Mouse (Mus musculus) intestine, postnatal 0 days (tissue): ENCODE measurements around the gene Ift22. TPM values are rescaled to one million over a fixed set of nuclear protein-coding genes. Genes with fewer than 3 reads are reported as not detected.

Experiments
- ATAC-seq: fragments of 200-750 bp; cut with Nextera tagmentation; 2 replicates; pipeline ENCODE4 v1.8.0; 2017; ENCODE audit warnings: mild to moderate bottlenecking, moderate TSS enrichment, moderate library complexity
- H3K27ac ChIP-seq: fragments of 300-500 bp; sonication (generic); 2 replicates; pipeline ENCODE4 v1.5.1; 2014; ENCODE audit warnings: mild to moderate bottlenecking, low read depth, low read length, moderate library complexity
- H3K27me3 ChIP-seq: fragments of 300-500 bp; sonication (generic); replicated peaks from 2 replicates; pipeline ENCODE4 v1.6.1; 2014; ENCODE audit warnings: low read length, mixed read lengths; ENCODE audit not compliant: control insufficient read depth, insufficient read depth
- H3K36me3 ChIP-seq: fragments of 300-500 bp; sonication (generic); 2 replicates; pipeline ENCODE4 v1.6.1; 2014; ENCODE audit warnings: mild to moderate bottlenecking, moderate library complexity; ENCODE audit not compliant: control insufficient read depth, insufficient read depth
- H3K4me1 ChIP-seq: fragments of 300-500 bp; sonication (generic); replicated peaks from 2 replicates; pipeline ENCODE4 v1.6.1; 2014; ENCODE audit warnings: antibody characterized with exemption, low read length, mixed read lengths; ENCODE audit not compliant: control insufficient read depth, insufficient read depth
- H3K4me2 ChIP-seq: fragments of 300-500 bp; sonication (generic); replicated peaks from 2 replicates; pipeline ENCODE4 v1.6.1; 2014; ENCODE audit warnings: low read depth, mild to moderate bottlenecking, moderate library complexity
- H3K4me3 ChIP-seq: fragments of 300-500 bp; sonication (generic); 2 replicates; pipeline ENCODE4 v1.5.1; 2014; ENCODE audit warnings: low read depth, low read length
- H3K9ac ChIP-seq: fragments of 300-500 bp; sonication (generic); 2 replicates; pipeline ENCODE4 v1.6.1; 2014; ENCODE audit warnings: mild to moderate bottlenecking, low read depth, low read length
- H3K9me3 ChIP-seq: fragments of 300-500 bp; sonication (generic); 2 replicates; pipeline ENCODE4 v1.6.1; 2016; ENCODE audit warnings: mixed run types; ENCODE audit not compliant: control insufficient read depth
- CTCF ChIP-seq: sonication (generic); IDR thresholded peaks from 2 replicates; pipeline ENCODE4 v1.5.1; 2016; ENCODE audit warnings: low read depth, mild to moderate bottlenecking, control low read depth, antibody characterized with exemption, moderate library complexity
- WGBS: fragments of 180-500 bp; shearing (Covaris S2); extraction: QIAGEN DNeasy Blood & Tissue Kit; methylation state at CpG from one replicate; pipeline ENCODE4 v1.1.7; 2014; 5-methylcytosine and 5-hydroxymethylcytosine counted together
- polyA plus RNA-seq: library from polyadenylated mRNA; unstranded; fragments of >200 nt; fragmentation: Nextera tagmentation; extraction: Ambion mirVana; gene quantifications from 2 replicates; pipeline ENCODE4 v1.2.1, GENCODE M21; 2015

The Ift22 gene
- polyA plus RNA-seq, 1 experiment from 2014 or later = 25.2 TPM

- Histone ChIP-seq H3K9ac (peak overlapping the region; percentile 57), H3K36me3 (peaks cover 34% of the 10 kb centered on the region), H3K4me1 (peaks cover 15% of the 10 kb centered on the region; the same call in 1 of the 2 replicates), H3K4me2 (peak overlapping the region; percentile 78), H3K27ac (peak overlapping the region; percentile 73), H3K4me3 (peak overlapping the region; percentile 69), H3K27me3 (no peaks in the 10 kb centered on the region), H3K9me3 (no peaks in the 10 kb centered on the region)
- 26% methylated on average over 5 of the region's 5 CpGs for WGBS
- no peak for TF ChIP-seq CTCF
- no peak for ATAC-seq
Observed at GRCm38 (mm10) chr5:136961334-136961982, 53.5 kb downstream of the Ift22 start.

DNA sequence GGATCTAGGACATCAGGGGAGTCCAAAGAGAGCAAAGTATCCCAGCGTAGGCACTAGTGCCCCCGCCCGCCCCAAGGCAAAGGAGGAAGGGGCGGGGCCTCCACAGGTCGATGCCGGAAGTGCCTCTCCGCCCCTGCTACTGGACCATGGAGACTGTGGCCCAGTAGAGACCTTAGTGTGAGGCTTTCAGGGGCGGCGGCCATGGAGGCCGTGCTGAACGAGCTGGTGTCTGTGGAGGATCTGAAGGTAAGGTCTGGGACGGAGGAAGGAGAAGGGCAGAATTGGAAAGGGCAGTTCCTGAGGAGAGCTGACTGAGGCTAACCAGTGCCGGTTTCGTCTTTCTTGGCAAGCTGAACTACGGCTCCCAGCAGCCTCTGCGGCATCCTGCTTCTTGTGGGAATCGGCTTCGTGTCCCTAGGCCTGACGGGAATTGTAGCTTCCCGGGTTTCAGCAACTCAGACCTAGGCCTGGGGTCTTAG is 54.1 kb downstream of the Ift22 start:
- peaks cover 34% of the 10 kb centered on the region for H3K36me3 ChIP-seq
- WGBS = 0% methylated on average over 20 of the region's 20 CpGs
- ATAC-seq = peak; percentile 70
- peak overlapping the region; percentile 73 for H3K27ac ChIP-seq
- TF ChIP-seq CTCF = no peak
- no peaks in the 10 kb centered on the region for H3K9me3 ChIP-seq
- H3K4me2 ChIP-seq = peak overlapping the region; percentile 78
- H3K4me1 ChIP-seq = peaks cover 14% of the 10 kb centered on the region; the same call in 1 of the 2 replicates
- no peaks in the 10 kb centered on the region for H3K27me3 ChIP-seq
- H3K9ac ChIP-seq = peak overlapping the region; percentile 57
- peak overlapping the region; percentile 69 for H3K4me3 ChIP-seq

GRCm38 (mm10) chr5:136962501-136962900 is 54.6 kb downstream of the Ift22 start:
- H3K27ac ChIP-seq = peak overlapping the region; percentile 73
- H3K27me3 ChIP-seq = no peaks in the 10 kb centered on the region
- 2% methylated on average over 10 of the region's 10 CpGs for WGBS
- H3K4me1 ChIP-seq = peaks cover 19% of the 10 kb centered on the region; the same call in 1 of the 2 replicates
- peak; percentile 32; the same call in 1 of the 2 replicates for ATAC-seq
- peak overlapping the region; percentile 69 for H3K4me3 ChIP-seq
- TF ChIP-seq CTCF = peak; percentile 95
- H3K4me2 ChIP-seq = peak overlapping the region; percentile 78
- H3K9ac ChIP-seq = peak overlapping the region; percentile 57
- no peaks in the 10 kb centered on the region for H3K9me3 ChIP-seq
- H3K36me3 ChIP-seq = peaks cover 34% of the 10 kb centered on the region

- TF ChIP-seq CTCF = no peak
- 70% methylated on average over 8 of the region's 8 CpGs for WGBS
Observed at GRCm38 (mm10) chr5:136962966-136963540, 55.1 kb downstream of the Ift22 start.

More at GRCm38 (mm10) chr5:136962966-136963540, 55.1 kb downstream of the Ift22 start:
- H3K27me3 ChIP-seq = no peaks in the 10 kb centered on the region
- no peaks in the 10 kb centered on the region for H3K9me3 ChIP-seq
- no peak overlapping the region for H3K27ac ChIP-seq
- no peak for ATAC-seq
- H3K36me3 ChIP-seq = peaks cover 34% of the 10 kb centered on the region
- peak overlapping the region; percentile 69; the same call in 1 of the 2 replicates for H3K4me3 ChIP-seq
- peaks cover 20% of the 10 kb centered on the region; the same call in 1 of the 2 replicates for H3K4me1 ChIP-seq
- peak overlapping the region; percentile 78 for H3K4me2 ChIP-seq
- H3K9ac ChIP-seq = 0 out of 2 replicates have a peak overlapping the region, but pooled peaks have one; percentile 57

Other genes starting within 250 kb of the Ift22 start
- not detected in 2 replicates for gene Myl10, start 215.0 kb upstream of the Ift22 start, polyA plus RNA-seq
- gene Col26a1, start 24.9 kb upstream of the Ift22 start, polyA plus RNA-seq = 2.2 and 2.7 TPM in 2 replicates
- 318 and 324 TPM in 2 replicates for gene Fis1, start 45.1 kb downstream of the Ift22 start, polyA plus RNA-seq
- gene Cldn15, start 58.5 kb downstream of the Ift22 start, polyA plus RNA-seq = 29.5 and 31.2 TPM in 2 replicates
- gene Plod3, start 78.9 kb downstream of the Ift22 start, polyA plus RNA-seq = 11.1 and 11.8 TPM in 2 replicates
- gene Znhit1, start 79.9 kb downstream of the Ift22 start, polyA plus RNA-seq = 84.6 and 91.1 TPM in 2 replicates
- 1.3 and 1.6 TPM in 2 replicates for gene Vgf, start 118.2 kb downstream of the Ift22 start, polyA plus RNA-seq
- gene Ap1s1, start 138.0 kb downstream of the Ift22 start, polyA plus RNA-seq = 229 and 232 TPM in 2 replicates
- 0.20 and 0.22 TPM in 2 replicates for gene Serpine1, start 164.1 kb downstream of the Ift22 start, polyA plus RNA-seq
- 7.3 and 7.7 TPM in 2 replicates for gene Trim56, start 208.1 kb downstream of the Ift22 start, polyA plus RNA-seq
- 42.9 and 45.0 TPM in 2 replicates for gene Muc3, start 241.2 kb downstream of the Ift22 start, polyA plus RNA-seq